Mouse (Mus musculus) thymus, postnatal 0 days (tissue): ENCODE results near the gene Chchd3. TPM values are rescaled to one million over a fixed set of nuclear protein-coding genes. Genes with fewer than 3 reads are reported as not detected.

ENCODE experiments used
- DNase-seq: peaks from one replicate; pipeline ENCODE4 v3.0.0-alpha.2; 2015; ENCODE audit warnings: low spot score
- polyA plus RNA-seq: library from polyadenylated mRNA; unstranded; fragments of >200 nt; fragmentation: Nextera tagmentation; extraction: Ambion mirVana; gene quantifications from 2 replicates; pipeline ENCODE4 v1.2.1, GENCODE M21; 2015

Chchd3 gene
- polyA plus RNA-seq, 1 experiment from 2014 or later: 208 TPM

DNA sequence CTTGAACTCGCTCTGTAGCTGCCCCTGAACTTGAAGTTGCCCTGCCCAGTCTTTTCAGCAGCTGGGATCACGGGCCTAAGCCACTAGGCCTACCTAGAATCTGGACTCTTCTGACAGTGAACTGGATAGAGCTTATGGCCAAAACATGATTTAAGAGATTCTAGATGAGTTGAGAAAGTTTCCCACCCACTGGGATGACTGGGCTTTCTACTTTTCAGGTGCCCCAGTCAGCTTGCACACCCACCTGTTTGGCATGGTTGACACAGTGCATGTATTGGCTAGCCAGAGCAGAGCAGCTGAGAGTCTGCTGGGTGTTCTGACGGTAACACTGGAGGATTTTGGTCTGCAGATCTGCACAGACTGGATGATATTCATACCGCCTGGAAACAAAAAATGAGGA lies 256.4 kb downstream of the Chchd3 start:
- no peak for DNase-seq

DNA sequence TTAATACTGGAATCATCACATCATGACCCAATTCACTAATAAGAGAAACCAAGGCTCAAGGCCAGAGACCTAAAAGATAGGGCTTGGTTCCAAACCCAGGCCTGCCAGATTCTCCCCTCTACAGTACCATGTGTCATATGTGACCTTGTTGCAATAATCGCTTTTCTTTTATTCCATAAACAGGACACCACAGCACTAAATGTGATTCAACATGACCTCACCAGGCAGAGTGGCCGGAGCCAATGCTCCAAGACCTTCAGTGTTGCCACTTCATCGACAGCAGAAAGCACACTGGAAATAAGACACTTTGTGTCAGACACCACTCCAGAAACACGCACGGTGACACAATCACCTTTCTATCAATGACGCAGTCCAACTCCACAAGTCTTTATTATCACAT lies 258.3 kb downstream of the Chchd3 start:
- no peak for DNase-seq

DNA sequence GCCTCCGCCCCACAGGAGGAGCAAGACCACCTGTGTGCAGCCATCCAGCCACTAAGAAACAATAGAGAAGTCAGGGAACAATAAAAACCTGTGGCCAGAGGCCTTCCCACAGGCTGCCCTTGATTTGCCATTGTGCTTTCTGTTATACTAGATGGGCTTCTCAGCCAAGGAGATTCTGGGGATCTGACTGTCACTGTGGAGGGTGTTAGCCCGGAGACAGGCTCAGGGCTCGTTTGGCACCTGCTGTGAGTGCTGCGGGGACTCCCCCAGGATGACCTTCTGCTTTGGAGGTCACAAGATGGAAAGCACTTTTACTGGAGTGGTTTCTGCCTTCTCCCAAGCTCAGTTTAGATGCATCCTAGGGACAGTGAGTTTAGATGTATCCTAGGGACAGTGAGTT lies 262.5 kb downstream of the Chchd3 start:
- no peak for DNase-seq

DNA sequence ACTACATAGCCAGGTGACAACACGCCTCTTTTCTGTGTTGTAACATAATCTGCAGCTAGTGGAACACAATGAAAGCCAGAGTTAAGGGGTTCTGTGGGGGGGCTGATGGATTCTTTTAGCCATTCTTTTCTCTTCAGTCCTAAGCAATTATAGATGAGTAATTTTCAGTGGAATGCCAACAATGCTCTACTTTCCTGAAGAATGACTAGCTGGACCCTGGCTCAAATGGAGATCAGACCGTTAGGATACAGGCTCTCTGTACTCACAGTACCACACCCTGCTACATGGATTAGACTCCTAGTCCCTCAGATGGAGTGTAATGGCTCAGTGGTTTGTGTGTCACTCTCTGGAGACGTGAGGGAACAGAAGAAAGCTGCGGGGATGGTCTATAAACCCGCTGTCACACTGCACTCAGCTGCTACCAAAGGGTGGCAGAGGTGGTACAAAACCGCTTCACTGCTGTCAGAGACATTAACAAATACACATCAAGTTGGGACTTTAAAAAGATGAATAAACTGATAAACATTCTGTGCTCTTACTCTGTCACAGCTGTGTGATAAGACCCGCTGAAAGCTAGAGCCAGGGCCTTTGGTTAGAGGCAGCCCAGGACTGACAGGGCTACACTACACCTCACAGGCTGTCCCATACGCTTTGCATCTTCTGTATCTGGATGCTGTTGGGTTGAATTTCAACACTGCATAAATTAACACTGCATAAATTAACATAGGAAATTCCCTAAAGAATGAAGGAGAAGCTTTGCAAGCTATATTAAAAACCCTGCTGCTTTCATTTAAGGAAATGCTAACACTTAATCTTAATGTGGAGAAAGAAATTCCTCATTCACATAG lies 264.2 kb downstream of the Chchd3 start:
- no peak for DNase-seq

DNA sequence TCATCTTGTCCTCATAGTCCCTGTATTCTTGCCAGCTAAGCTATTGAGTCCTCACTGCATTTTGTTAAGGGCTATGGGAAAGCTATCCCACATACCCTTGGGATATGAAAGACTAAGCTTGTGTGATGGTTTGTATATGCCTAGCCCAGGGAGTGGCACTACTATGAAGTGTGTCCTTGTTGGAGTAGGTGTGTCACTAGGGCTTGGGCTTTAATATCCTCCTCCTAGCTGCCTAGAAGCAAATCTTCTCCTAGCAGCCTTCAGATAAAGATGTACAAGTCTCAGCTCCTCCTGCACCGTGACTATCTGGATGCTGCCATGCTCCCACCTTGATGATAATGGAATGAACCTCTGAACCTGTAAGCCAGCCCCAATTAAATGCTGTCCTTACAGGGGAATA lies 266.5 kb downstream of the Chchd3 start:
- no peak for DNase-seq

DNA sequence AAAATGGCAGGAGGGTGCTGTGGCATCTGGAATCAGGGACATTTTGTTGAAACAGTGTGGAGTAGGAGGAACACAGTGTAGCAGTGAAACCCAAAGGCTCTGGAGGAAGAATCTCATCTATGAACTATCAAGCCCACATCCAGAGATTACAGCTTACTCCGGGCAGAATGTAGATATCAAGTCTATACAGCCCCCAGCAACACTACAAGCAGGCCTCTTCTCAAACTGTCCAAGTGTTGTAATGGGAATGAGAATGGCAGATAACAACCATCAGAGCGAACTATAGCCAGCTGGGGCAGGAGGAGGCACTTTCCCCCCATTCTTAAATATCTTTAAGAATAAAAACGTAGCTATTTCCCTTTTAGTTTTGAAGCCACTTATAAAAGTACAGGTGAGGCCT lies 266.9 kb downstream of the Chchd3 start:
- DNase-seq: no peak

DNA sequence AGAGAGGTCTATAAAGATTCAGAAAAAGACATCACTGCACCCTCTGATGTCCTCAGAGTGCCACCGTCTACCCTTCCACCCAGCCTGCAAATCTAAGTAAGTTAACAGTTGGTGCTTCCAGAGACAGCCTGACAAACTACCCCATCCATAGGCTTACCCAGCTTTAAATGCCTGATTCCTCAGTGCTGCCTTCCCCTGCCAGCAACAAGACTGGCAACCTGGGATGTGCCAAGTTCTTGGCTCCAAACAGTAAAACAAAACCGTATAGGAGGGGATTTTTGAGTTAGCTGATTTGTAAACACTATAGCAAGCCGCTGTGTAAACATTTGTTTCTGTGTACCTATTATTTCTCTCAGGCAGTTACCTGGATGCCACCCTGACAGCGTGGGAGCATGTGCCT lies 269.6 kb downstream of the Chchd3 start:
- no peak for DNase-seq

DNA sequence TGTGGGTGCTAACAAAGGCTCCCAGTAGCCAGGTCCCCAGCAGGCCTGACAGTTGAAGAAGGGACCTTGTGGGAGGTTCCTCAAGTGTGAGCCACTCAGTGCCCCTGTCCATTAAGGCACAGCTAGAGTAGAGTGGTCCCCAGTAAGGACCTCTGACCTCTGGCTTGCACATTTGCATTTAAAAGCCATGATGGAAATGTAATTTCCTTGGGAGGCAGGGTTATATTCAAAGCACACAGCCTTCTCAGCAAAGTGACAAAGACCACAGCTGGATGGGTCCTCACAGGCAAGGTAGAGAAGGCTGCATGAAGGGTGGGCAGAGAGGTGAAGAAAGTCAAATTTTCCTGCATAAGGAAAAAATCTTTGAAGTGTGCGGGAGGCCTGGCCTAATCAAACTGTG lies 272.7 kb downstream of the Chchd3 start:
- no peak for DNase-seq

DNA sequence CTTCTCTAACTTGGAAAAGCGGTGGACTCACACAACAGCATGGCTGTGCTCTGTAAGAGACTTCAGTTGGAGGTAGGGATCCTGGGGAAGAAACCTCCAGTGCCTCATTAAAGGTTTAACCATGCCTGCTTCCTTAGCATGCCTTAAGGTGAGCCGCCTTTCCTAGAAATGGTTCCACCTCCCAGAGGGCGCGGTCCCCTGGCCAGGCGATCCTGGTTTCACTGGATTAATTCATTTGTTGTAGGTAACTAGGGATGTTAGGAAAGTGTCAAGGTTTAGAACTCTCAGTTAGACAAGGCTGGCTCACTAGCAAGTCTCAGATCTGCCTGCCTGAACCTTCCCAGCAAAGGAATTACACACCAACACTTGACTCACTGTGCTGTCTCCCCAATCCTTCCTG lies 273.9 kb downstream of the Chchd3 start:
- DNase-seq: no peak

DNA sequence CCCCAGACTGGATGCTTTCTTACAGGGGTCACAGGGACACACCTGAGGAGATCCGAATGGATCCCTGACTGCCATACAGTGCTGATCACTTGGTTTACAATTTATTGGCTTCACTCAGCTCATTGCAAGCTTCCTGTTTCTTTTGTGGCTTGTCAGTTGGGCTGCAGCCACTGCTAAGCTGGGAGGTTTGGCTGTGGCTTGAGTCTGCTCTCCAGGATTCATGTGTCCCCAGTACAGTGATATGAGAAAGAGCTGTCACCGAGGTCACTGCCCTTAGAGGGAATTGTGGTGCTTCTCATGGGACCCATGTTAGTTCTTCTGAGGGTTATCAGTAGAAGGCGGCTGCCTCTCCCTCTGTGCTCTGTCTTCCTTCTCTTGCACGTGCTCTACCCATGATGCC lies 277.0 kb downstream of the Chchd3 start:
- DNase-seq: no peak

DNA sequence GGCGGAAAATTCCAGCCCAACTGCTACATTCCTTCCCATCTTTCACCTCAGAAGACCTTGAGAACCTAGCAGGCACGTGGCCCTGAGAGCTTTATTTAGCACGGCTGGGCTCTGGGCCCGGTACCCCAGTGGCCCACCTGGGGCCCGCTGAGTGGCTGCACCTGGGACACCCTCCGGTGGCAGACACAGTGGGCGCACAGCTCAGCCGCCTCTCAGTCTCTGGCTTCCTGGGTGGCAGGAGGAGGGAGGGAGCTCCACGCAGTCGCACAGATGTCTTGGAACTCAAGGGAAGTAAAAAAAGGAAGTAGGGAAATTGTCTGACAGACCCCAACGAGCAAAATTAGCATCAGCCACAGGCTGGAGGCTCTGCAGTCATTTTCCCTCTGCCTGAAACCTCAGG lies 279.5 kb downstream of the Chchd3 start:
- peak; percentile 35 for DNase-seq

DNA sequence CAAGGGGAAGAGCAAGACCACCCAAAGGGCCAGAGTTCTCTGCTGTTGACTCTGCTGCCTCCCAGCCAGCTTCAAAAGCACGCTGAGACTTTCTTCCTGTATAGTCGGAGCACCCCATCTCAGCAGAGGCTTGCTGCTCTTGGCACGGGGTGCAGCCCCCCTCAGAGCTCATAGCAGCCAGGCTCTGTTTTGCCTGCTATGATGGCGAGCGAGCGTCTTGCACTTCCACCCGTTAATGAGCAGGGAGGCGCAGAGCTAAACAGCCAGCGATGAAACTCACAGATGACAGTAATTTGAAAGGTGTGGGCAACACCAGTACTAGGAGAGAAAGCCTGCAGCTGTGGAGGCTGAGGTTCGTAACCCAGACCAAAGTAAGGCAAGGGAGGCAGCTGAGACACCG lies 283.7 kb downstream of the Chchd3 start:
- no peak for DNase-seq

DNA sequence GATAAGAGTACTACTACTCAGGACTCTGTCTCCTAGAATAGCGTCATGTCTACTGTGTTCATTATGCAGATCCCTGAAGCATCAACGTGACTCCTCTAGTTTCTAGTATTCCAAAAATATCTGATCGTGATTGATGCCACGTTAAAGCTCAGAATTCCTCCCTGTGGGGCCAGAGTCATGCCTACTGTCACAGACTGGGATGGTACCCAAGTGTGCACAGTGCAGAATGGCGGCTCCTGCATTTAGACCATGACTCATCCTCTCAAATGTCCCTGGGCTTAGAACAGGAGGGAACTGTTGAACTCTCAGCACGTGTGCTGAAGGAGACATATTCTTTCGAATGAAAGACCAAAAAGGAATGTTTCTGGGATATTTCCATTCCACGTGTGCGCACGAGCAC lies 305.5 kb downstream of the Chchd3 start:
- DNase-seq: no peak

DNA sequence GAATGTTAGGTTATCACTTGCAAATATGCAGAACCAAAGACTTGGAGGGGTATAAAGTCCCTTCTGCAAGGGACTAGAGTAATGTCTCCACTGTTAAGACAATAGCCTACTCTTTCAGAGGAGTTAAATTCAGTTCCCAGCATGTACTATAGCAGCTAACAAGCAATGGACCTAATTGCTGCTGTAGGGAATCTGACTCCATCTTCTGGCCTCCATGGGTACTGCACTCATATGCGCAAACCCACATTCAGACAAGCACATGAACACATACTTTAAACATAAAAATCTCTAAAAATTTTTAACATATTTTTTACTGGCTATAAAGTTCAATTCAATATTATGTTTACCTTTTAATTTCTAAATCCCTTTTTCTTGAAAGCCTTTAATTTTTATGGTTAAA lies 310.2 kb downstream of the Chchd3 start:
- DNase-seq: no peak

DNA sequence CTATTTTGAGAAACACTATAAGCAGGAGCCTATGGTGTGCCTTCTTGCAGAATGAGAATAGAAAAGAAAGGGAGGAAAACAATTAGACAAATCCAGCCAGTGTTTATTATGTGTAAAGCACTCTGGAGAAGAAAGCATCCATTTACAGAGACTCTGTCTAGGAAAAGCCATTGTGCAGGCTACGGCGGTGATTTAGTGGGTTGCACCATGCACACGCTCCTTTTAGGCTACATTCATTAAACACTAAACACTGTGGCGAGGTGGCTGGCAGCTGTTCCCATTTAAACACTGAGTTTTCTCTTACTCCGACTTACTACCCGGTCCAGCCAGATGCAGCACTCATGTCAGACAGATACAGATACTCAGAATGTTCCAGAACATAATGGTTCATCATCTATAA lies 311.3 kb downstream of the Chchd3 start:
- DNase-seq: no peak

DNA sequence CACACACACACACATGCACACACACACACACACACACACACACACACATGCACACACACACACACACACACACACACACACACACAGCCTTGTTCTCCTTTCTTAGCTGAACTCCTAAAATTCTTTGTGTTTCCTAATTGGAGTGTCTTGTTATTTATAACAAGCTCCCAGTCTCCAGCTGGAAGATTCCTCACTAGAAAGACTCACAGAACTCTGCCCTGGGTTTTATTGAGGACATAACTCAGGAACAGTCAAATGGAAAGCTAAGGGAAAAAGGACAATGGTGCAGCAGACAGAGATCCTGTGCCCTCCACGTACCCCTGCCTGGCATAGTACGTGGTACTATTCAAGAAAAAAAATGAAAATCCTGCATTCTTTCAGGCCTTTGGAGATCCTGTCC lies 312.7 kb downstream of the Chchd3 start:
- no peak for DNase-seq

Other genes with a start within 250 kb of the Chchd3 start
- 22.0 and 26.9 TPM in 2 replicates for gene Exoc4, start 188.8 kb upstream of the Chchd3 start, polyA plus RNA-seq